Mouse (Mus musculus): ENCODE measurements at regions not wholly inside any gene's neighbourhood (a gene's known extent, or its start where the extent isn't known, plus 50 kb on each side); places are given as distances from the start of the nearest gene placed in this dataset.

DNA sequence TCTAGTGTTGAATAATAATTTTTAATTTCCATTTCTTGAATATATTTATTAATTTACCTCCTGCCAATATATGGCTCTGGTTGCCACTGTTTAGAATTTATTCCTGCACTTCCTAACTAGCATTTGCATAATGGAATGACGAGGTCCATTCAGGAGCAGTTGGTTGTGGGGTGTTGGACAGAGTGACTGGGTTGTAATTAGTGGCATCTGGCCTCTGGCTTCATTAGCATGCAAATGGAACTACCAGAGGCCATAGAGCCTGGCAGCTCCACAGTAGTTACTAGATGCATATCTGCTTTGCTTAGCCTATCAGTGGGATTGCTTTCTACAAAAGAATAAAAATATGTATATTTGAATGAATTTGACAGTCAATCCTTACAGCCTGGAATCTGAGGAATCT is 1099.6 kb upstream of the Cdh8 start:
- no peaks in the 10 kb centered on the region for H3K4me1 ChIP-seq (ENCODE audit: insufficient read depth, low read length)
- H3K4me2 ChIP-seq (ENCODE audit: low read depth, low read length) = no peak overlapping the region
- H3K9me3 ChIP-seq (ENCODE audit: low read length) = no peaks in the 10 kb centered on the region
- peak; percentile 77 for DNase-seq (ENCODE audit: low spot score)
- peak; percentile 96 for ATAC-seq
- H3K4me3 ChIP-seq (ENCODE audit: low read length) = no peak overlapping the region
- WGBS = 22% methylated on average over 1 of the region's 1 CpGs
- no peak overlapping the region for H3K9ac ChIP-seq (replicated peaks; ENCODE audit: low read length)
- H3K36me3 ChIP-seq (ENCODE audit: insufficient read depth, low read length) = no peaks in the 10 kb centered on the region
- no peak for TF ChIP-seq CTCF (IDR thresholded peaks at IDR 0.05; ENCODE audit: low read depth)
- no peaks in the 10 kb centered on the region for H3K27me3 ChIP-seq (ENCODE audit: insufficient read depth, low read length)
- no peak overlapping the region for H3K27ac ChIP-seq

- no peak for ATAC-seq
- H3K27me3 ChIP-seq (ENCODE audit: insufficient read depth, low read length) = no peaks in the 10 kb centered on the region
- H3K36me3 ChIP-seq (ENCODE audit: insufficient read depth, low read length) = no peaks in the 10 kb centered on the region
- no peak for DNase-seq (ENCODE audit: low spot score)
- no peak for TF ChIP-seq CTCF (IDR thresholded peaks at IDR 0.05; ENCODE audit: low read depth)
- no peak overlapping the region for H3K9ac ChIP-seq (replicated peaks; ENCODE audit: low read length)
- H3K27ac ChIP-seq = no peak overlapping the region
- no peak overlapping the region for H3K4me2 ChIP-seq (ENCODE audit: low read depth, low read length)
- H3K9me3 ChIP-seq (ENCODE audit: low read length) = no peaks in the 10 kb centered on the region
- H3K4me1 ChIP-seq (ENCODE audit: insufficient read depth, low read length) = no peaks in the 10 kb centered on the region
- WGBS = 40% methylated on average over 3 of the region's 3 CpGs
- no peak overlapping the region for H3K4me3 ChIP-seq (ENCODE audit: low read length)
Observed at GRCm38 (mm10) chr8:100515152-100515551, 1098.9 kb upstream of the Cdh8 start.

GRCm38 (mm10) chr8:100506478-100506877 is 1090.2 kb upstream of the Cdh8 start:
- H3K9ac ChIP-seq (replicated peaks; ENCODE audit: low read length) = no peak overlapping the region
- ATAC-seq (no peak), DNase-seq (ENCODE audit: low spot score) (no peak)
- TF ChIP-seq CTCF (IDR thresholded peaks at IDR 0.05; ENCODE audit: low read depth) = no peak
- no peak overlapping the region for H3K4me3 ChIP-seq (ENCODE audit: low read length)
- no peaks in the 10 kb centered on the region for H3K27me3 ChIP-seq (ENCODE audit: insufficient read depth, low read length)
- no peaks in the 10 kb centered on the region for H3K36me3 ChIP-seq (ENCODE audit: insufficient read depth, low read length)
- no peaks in the 10 kb centered on the region for H3K4me1 ChIP-seq (ENCODE audit: insufficient read depth, low read length)
- H3K27ac ChIP-seq = no peak overlapping the region
- no peak overlapping the region for H3K4me2 ChIP-seq (ENCODE audit: low read depth, low read length)
- no peaks in the 10 kb centered on the region for H3K9me3 ChIP-seq (ENCODE audit: low read length)
- WGBS = 88% methylated on average over 2 of the region's 2 CpGs

DNA sequence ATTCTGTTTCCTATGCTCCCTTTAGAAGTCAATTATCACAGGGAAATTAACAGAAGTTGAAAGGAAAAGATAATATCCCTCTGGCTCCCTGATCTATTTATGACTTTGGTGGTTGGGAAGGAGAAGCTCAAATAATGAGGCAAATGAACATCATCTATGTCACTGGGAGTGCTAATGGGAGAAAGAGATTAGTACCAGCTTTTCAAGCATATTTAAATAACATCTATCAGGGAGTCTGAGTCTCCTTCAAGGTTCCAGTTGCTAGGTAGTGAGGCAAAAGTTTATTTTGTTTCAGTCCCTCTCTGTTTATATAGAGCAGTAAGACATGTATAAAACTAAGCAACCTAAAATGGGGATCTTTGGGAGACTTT is 1084.1 kb upstream of the Cdh8 start:
- Histone ChIP-seq H3K27ac (no peak overlapping the region), H3K36me3 (ENCODE audit: insufficient read depth, low read length) (no peaks in the 10 kb centered on the region), H3K9me3 (ENCODE audit: low read length) (no peaks in the 10 kb centered on the region), H3K9ac (replicated peaks; ENCODE audit: low read length) (no peak overlapping the region), H3K4me2 (ENCODE audit: low read depth, low read length) (no peak overlapping the region), H3K27me3 (ENCODE audit: insufficient read depth, low read length) (no peaks in the 10 kb centered on the region), H3K4me1 (ENCODE audit: insufficient read depth, low read length) (no peaks in the 10 kb centered on the region), H3K4me3 (ENCODE audit: low read length) (no peak overlapping the region)
- TF ChIP-seq CTCF (IDR thresholded peaks at IDR 0.05; ENCODE audit: low read depth) = no peak
- ATAC-seq (no peak), DNase-seq (ENCODE audit: low spot score) (no peak)

- no peak overlapping the region for H3K4me2 ChIP-seq (ENCODE audit: low read depth, low read length)
- 0 out of 2 replicates have a peak, but pooled peaks have one; percentile 35 for ATAC-seq
- H3K27ac ChIP-seq = no peak overlapping the region
- H3K4me1 ChIP-seq (ENCODE audit: insufficient read depth, low read length) = no peaks in the 10 kb centered on the region
- peak; percentile 27 for DNase-seq (ENCODE audit: low spot score)
- H3K9me3 ChIP-seq (ENCODE audit: low read length) = no peaks in the 10 kb centered on the region
- H3K27me3 ChIP-seq (ENCODE audit: insufficient read depth, low read length) = no peaks in the 10 kb centered on the region
- no peak for TF ChIP-seq CTCF (IDR thresholded peaks at IDR 0.05; ENCODE audit: low read depth)
- WGBS = 27% methylated on average over 6 of the region's 6 CpGs
- H3K36me3 ChIP-seq (ENCODE audit: insufficient read depth, low read length) = no peaks in the 10 kb centered on the region
- no peak overlapping the region for H3K9ac ChIP-seq (replicated peaks; ENCODE audit: low read length)
- H3K4me3 ChIP-seq (ENCODE audit: low read length) = no peak overlapping the region
Observed at GRCm38 (mm10) chr8:100499614-100500341, 1083.5 kb upstream of the Cdh8 start.

DNA sequence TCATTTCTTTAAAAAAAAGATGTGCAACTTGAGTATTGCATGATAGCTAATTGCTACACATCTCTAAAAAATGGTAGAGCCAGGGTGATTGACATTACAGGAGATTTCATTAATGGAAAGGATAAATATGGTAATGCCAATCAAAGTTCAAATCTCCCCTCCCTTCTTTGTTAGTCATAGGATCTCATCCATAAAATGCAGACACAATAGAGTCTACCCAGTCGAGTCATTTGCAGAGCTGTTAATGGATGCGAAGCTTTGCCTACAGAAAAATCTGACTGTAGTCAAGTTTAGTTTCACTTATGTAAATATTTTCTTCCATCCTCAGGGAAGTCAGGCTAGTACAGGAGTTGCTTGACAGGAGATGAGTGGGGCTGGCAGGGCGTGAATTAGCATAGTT is 1078.2 kb upstream of the Cdh8 start:
- H3K36me3 ChIP-seq (ENCODE audit: insufficient read depth, low read length) = no peaks in the 10 kb centered on the region
- no peak overlapping the region for H3K27ac ChIP-seq
- no peak for TF ChIP-seq CTCF (IDR thresholded peaks at IDR 0.05; ENCODE audit: low read depth)
- no peak overlapping the region for H3K9ac ChIP-seq (replicated peaks; ENCODE audit: low read length)
- H3K4me3 ChIP-seq (ENCODE audit: low read length) = no peak overlapping the region
- no peak for ATAC-seq
- no peaks in the 10 kb centered on the region for H3K27me3 ChIP-seq (ENCODE audit: insufficient read depth, low read length)
- H3K4me2 ChIP-seq (ENCODE audit: low read depth, low read length) = no peak overlapping the region
- H3K9me3 ChIP-seq (ENCODE audit: low read length) = no peaks in the 10 kb centered on the region
- no peaks in the 10 kb centered on the region for H3K4me1 ChIP-seq (ENCODE audit: insufficient read depth, low read length)
- no peak for DNase-seq (ENCODE audit: low spot score)
- WGBS = 50% methylated on average over 3 of the region's 3 CpGs

DNA sequence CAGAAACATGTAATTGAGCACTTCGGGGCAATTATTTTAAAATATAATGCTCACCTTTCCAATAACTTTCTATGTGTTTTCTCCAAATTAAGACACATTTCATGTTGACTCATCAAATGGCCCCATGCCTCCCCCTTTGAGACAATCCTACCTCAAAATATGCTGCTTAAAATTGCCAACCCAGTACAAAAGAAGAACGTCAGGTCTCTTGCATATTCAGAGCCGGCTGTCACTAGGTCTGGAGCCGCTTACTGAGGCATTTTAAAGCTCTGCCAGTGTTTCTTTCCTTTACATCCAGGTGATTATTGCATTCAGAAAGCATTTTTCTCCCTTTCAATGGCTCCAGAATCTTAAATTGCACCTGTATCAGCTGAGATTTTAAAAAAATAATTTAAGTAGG is 1059.7 kb upstream of the Cdh8 start:
- Histone ChIP-seq H3K9ac (replicated peaks; ENCODE audit: low read length) (no peak overlapping the region), H3K4me2 (ENCODE audit: low read depth, low read length) (no peak overlapping the region), H3K4me3 (ENCODE audit: low read length) (no peak overlapping the region), H3K27ac (no peak overlapping the region), H3K36me3 (ENCODE audit: insufficient read depth, low read length) (no peaks in the 10 kb centered on the region), H3K9me3 (ENCODE audit: low read length) (no peaks in the 10 kb centered on the region), H3K4me1 (ENCODE audit: insufficient read depth, low read length) (no peaks in the 10 kb centered on the region), H3K27me3 (ENCODE audit: insufficient read depth, low read length) (no peaks in the 10 kb centered on the region)
- no peak for ATAC-seq
- 71% methylated on average over 4 of the region's 4 CpGs for WGBS
- TF ChIP-seq CTCF (IDR thresholded peaks at IDR 0.05; ENCODE audit: low read depth) = no peak
- DNase-seq (ENCODE audit: low spot score) = no peak

Measured in hindbrain, postnatal 0 days (tissue).